Mouse (Mus musculus): ENCODE data around the gene Crtac1.

Gene Crtac1

GRCm38 (mm10) chr19:42331446-42331845, 100.1 kb downstream of the Crtac1 start:
- in situ Hi-C loops (cut with MboI, MseI) = loop anchor here in 1 of 2 experiments (10.0 kb wide), 1 partner anchor 1033 kb away; no protein-coding TSS in a partner anchor

GRCm38 (mm10) chr19:42328160-42328559, 103.4 kb downstream of the Crtac1 start:
- in situ Hi-C loops (cut with MboI, MseI) = no loop called here

DNA sequence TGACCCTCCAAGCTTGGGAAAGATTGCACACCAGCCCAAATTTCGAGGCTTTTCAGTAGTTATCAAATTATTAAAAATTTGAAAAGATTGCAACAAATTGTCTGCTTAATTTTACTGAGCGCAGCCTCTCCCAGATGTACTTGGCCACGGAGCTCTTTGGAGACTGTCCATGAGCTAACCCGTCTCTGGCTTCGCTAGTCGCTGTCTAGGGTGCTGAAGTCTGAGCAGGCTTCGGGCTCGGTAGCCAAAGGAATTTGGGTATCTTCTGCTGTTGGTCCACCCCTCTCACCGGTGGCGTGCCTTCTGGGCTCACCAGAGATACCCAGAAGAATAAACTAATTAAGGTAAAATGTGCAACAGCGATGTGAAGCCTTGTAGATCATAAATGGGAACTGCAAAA, 105.7 kb downstream of the Crtac1 start:
- in situ Hi-C loops (cut with MboI, MseI) = no loop called here

GRCm38 (mm10) chr19:42322357-42323090, 109.1 kb downstream of the Crtac1 start:
- in situ Hi-C loops (cut with MboI, MseI) = no loop called here

DNA sequence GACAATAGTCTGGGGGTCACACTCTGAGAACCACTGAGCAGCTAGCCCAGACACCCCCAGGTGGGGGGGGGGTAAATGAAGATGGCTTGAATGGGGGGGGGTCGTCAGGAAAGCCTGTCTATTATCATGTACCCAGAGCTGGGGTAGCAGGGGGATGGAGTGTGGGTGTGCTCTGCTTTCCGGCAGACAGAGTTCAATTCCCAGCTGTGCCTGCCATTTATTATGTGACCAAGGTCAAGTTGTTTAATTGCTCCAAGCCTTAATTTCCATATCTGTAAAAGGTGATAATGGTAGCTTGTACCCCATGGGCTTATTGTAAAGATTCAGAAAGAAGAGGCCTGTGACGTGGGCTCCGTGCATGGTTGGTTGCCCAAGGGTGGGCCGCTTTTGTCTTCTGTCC, 109.6 kb downstream of the Crtac1 start:
- in situ Hi-C loops (cut with MboI, MseI) = no loop called here

GRCm38 (mm10) chr19:42317648-42318425, 113.7 kb downstream of the Crtac1 start:
- in situ Hi-C loops (cut with MboI, MseI) = loop anchor here in 1 of 2 experiments (10.0 kb wide), 1 partner anchor 457 kb away; the partner anchor contains the start of gene Hps1

- in situ Hi-C loops (cut with MboI, MseI) = loop anchor here in 1 of 2 experiments (10.0 kb wide), 1 partner anchor 458 kb away; the partner anchor contains the start of gene Hps1
These were observed 114.6 kb downstream of the Crtac1 start for GRCm38 (mm10) chr19:42316998-42317397.

DNA sequence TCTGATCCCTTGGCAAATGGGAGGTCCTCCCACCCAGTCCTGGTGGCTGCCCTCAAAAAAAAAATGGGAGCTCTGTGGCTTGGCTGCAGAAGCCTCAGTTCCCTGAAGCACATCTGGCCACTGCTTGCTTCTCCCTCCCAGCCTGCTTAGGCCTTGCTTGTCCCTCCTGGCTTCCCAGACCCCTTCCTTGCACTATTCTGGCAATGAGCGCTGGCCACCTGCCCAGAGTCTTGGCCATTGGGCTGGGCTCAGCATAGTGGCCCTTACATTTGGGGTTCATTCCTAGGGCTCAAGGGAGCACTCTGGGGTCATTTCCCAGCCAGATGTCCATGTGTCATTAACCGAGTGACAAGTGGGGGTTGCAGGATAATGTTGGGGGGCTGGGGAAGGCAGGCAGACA, 115.1 kb downstream of the Crtac1 start:
- in situ Hi-C loops (cut with MboI, MseI) = loop anchor here in 1 of 2 experiments (10.0 kb wide), 1 partner anchor 458 kb away; the partner anchor contains the start of gene Hps1

GRCm38 (mm10) chr19:42315914-42316313, 115.7 kb downstream of the Crtac1 start:
- in situ Hi-C loops (cut with MboI, MseI) = loop anchor here in 1 of 2 experiments (10.0 kb wide), 1 partner anchor 459 kb away; the partner anchor contains the start of gene Hps1

DNA sequence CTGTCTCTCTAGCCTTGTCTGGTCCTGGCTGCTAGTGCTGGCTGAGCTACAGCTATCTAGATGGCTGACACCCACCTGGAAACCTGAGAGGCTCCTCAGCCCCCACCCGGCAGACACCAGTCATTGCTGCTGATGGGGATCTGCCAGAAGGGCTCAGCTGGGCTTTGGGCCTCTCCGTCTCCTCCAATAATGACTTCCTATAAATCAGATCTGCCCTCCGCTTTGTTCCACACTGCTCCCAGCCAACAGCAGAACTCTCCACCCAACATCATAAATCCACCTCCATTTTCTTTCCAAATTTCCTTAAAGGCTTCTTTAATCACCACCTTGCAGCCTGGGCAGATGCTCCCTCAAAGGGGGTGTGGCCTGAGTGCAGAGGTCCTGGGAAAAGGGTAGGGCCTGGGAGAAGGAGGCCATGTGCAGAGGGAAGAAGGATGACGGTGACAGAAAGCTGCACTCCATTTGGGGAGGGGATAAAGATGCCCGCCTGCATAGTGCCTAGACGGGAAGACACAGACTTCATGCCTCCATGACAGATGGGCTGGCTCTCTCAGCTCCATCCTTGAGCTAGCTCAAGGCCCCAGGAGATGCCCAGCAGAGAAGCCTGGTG, 116.4 kb downstream of the Crtac1 start:
- in situ Hi-C loops (cut with MboI, MseI) = loop anchor here in 1 of 2 experiments (10.0 kb wide), 1 partner anchor 460 kb away; the partner anchor contains the start of gene Hps1

DNA sequence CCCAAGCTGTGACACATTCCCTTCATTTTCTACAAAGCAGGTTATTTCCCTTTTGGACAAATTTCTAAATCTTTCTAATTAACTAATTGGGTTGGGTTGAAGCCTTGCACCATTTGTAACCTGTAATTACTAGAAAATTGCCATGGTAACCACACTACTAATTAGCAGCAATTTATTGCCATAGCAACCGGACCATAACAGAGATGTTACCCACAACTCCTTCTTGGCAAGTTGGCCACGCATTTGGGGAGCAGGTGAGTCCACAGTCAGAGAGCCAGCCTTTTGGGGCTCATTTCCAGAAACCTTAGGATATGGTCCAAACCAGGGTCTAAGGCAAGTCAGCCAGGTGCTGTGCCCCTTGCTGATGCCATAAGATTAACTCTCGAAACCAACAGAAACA, 119.4 kb downstream of the Crtac1 start:
- in situ Hi-C loops (cut with MboI, MseI) = loop anchor here in 1 of 2 experiments (10.0 kb wide), 1 partner anchor 463 kb away; the partner anchor contains the start of gene Hps1

- in situ Hi-C loops (cut with MboI, MseI) = loop anchor here in 1 of 2 experiments (10.0 kb wide), 1 partner anchor 463 kb away; the partner anchor contains the start of gene Hps1
These were observed 120.3 kb downstream of the Crtac1 start for GRCm38 (mm10) chr19:42311332-42311731.

GRCm38 (mm10) chr19:42308931-42309330, 122.7 kb downstream of the Crtac1 start:
- in situ Hi-C loops (cut with MboI, MseI) = no loop called here

DNA sequence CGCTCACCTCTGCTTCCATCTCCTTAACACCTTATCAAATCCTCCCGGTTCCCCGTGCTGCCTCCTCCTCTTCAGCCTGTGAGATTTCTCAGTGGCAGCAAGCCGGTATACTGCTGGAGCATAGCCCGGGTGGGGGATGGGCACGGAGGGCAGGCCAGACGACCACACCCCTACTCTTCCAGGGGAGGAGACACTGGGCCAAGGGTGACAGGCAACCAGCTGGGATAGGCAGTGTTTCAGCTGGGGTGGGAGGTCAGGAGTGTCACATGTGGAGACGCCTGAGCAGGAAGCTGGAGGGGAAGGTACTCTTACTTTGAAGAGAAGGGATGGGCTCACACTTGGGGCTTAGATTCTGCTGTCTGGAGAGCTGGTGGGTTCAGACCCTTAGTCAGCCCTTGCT, 124.6 kb downstream of the Crtac1 start:
- in situ Hi-C loops (cut with MboI, MseI) = no loop called here

- in situ Hi-C loops (cut with MboI, MseI) = no loop called here
These were observed 125.4 kb downstream of the Crtac1 start for GRCm38 (mm10) chr19:42306202-42306601.

GRCm38 (mm10) chr19:42305746-42306145, 125.8 kb downstream of the Crtac1 start:
- in situ Hi-C loops (cut with MboI, MseI) = no loop called here

DNA sequence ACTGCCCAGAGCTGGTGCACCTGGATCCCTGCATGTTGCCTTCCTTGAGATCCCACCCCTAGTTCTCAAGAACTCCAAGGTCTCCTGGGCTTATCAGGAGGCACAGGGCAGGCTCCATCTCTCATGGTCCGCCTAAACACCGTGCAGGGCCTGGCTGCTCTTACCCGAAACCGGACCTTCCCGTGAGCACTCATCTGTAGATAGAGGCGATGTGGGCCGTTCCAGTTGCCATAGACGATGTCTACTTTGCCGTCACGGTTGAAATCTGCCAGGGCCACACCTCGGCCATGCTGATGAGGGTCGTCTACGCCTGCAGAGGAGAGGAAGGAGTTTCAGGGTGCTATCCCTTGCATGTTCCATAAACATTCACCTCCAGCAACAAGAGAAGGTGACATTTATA, 127.1 kb downstream of the Crtac1 start:
- in situ Hi-C loops (cut with MboI, MseI) = no loop called here

GRCm38 (mm10) chr19:42303210-42303813, 128.3 kb downstream of the Crtac1 start:
- in situ Hi-C loops (cut with MboI, MseI) = no loop called here

DNA sequence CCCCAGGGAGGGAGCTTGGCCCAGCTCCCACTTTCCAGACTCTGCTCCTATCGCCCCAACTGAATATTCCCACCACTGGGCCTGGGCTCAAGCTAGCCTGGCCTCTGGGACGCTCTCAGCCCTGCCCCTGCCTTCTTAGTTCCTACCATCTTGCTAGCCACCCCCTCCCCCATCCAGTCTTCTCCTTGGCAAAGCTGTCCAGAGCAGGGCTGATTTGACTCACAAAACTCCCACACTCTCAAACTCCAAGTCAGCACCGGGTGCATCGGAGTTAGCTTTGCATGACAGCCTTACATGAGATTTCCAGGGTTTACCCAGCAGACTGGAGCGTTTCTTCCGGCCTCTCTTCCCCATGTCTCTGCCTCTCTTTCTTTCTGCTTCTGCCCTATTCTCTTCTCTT, 138.4 kb downstream of the Crtac1 start:
- in situ Hi-C loops (cut with MboI, MseI) = no loop called here

DNA sequence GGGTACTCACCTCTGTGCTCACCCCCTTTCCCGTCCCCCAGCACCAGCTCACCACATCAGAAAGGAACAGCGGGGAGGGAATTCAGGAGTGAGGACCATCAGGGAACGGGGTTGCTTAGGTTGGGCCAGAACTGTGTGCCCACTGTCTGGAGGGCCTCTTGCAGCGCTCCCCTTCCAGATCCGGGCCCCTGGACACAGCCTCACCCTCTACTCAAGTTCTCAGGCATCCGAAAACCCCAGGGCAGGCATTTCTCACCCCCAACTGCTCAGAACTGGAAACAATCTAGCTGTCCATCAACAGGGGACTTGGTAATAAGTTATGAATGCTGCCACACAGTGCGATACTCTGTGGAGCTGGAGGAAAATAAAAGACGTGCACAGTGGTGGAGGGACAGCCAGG, 139.5 kb downstream of the Crtac1 start:
- in situ Hi-C loops (cut with MboI, MseI) = no loop called here

- in situ Hi-C loops (cut with MboI, MseI) = no loop called here
These were observed 140.5 kb downstream of the Crtac1 start for GRCm38 (mm10) chr19:42290954-42291661.

Measured in T-helper 17 cell (primary cell).